Comparison of ENCODE assay signal across 10 mouse cellular contexts in genomic region chr2:153952897-153953296, GRCm38 (mm10). TPM values are rescaled to one million over a fixed set of nuclear protein-coding genes. Genes with fewer than 3 reads are reported as not detected.
DNase-seq lines count a peak whose midpoint lies in the region; ATAC-seq lines count a peak whose summit lies in the region.
"Had no signal": no experiment of that assay in that cellular context is flagged by ENCODE, and none has a peak within 500 bp of the region (broad histone marks: within the 10 kb centered on the region; RNA-seq: fewer than 3 reads in every experiment).

No protein-coding gene starts in this region.

- no peaks in the 10 kb centered on the region for H3K36me3 ChIP-seq in midbrain, embryonic 11.5 days (ENCODE audit: control insufficient read depth, insufficient read depth, low read length)
- no peaks in the 10 kb centered on the region for H3K36me3 ChIP-seq in midbrain, embryonic 16.5 days (ENCODE audit: control insufficient read depth, insufficient read depth, low read length)
- H3K36me3 ChIP-seq: heart, embryonic 13.5 days had no signal

- 30% methylated on average over 6 of the region's 6 CpGs for WGBS in midbrain, embryonic 11.5 days
- 31% methylated on average over 6 of the region's 6 CpGs for WGBS in midbrain, embryonic 16.5 days

- no peaks in the 10 kb centered on the region for H3K4me1 ChIP-seq in midbrain, embryonic 11.5 days (ENCODE audit: control insufficient read depth, insufficient read depth, low read length)
- H3K4me1 ChIP-seq in midbrain, embryonic 16.5 days (ENCODE audit: control insufficient read depth, insufficient read depth, low read length): no peaks in the 10 kb centered on the region
- H3K4me1 ChIP-seq: heart, embryonic 13.5 days had no signal

- H3K9ac ChIP-seq in midbrain, embryonic 11.5 days (ENCODE audit: low read length): no peak overlapping the region
- H3K9ac ChIP-seq in midbrain, embryonic 16.5 days (ENCODE audit: low read depth, low read length): no peak overlapping the region
- H3K9ac ChIP-seq: heart, embryonic 13.5 days had no signal

- ATAC-seq in midbrain, embryonic 11.5 days (ENCODE audit: low FRiP score): no peak
- no peak for ATAC-seq in midbrain, embryonic 16.5 days
- ATAC-seq in monocyte, adult 5-6 weeks (replicated peaks; ENCODE audit: insufficient number of reproducible peaks, low FRiP score, low TSS enrichment, poor library complexity, severe bottlenecking): no peak

- H3K27me3 ChIP-seq in midbrain, embryonic 11.5 days (ENCODE audit: control insufficient read depth, insufficient read depth, low read length): no peaks in the 10 kb centered on the region
- no peaks in the 10 kb centered on the region for H3K27me3 ChIP-seq in midbrain, embryonic 16.5 days (ENCODE audit: control insufficient read depth, insufficient read depth, low read depth, low read length)

- intact Hi-C loops in heart, postnatal 36 days (cut with DNase I): no loop called here
- intact Hi-C loops in left cerebral cortex, postnatal 25 days (cut with DNase I): loop anchor here (5.0 kb wide), 1 partner anchor 286 kb away; no protein-coding TSS in a partner anchor

- DNase-seq in midbrain, embryonic 11.5 days (ENCODE audit: low spot score, missing footprints): peak; percentile 97
- DNase-seq in R1 (ENCODE audit: low read depth, low spot score): peak; percentile 84
- peak; percentile 75 for DNase-seq in cerebellum, adult 8-10 months
- peak; percentile 36 to 61 for DNase-seq in heart, postnatal 36 days
- DNase-seq in left cerebral cortex, postnatal 25 days (ENCODE audit: low spot score in 2 of 2): peak; percentile 49 to 71
- peak; percentile 58 for DNase-seq in ovary, postnatal 36 days (ENCODE audit: low spot score)

- no peak overlapping the region for H3K4me2 ChIP-seq in midbrain, embryonic 11.5 days
- no peak overlapping the region for H3K4me2 ChIP-seq in midbrain, embryonic 16.5 days (ENCODE audit: low read length)
- H3K4me2 ChIP-seq: heart, embryonic 13.5 days had no signal

- no peaks in the 10 kb centered on the region for H3K9me3 ChIP-seq in midbrain, embryonic 11.5 days (ENCODE audit: control insufficient read depth, low read length)
- no peaks in the 10 kb centered on the region for H3K9me3 ChIP-seq in midbrain, embryonic 16.5 days (replicated peaks; ENCODE audit: control insufficient read depth, low read length, poor library complexity, severe bottlenecking)
- H3K9me3 ChIP-seq: heart, embryonic 13.5 days had no signal

- H3K4me3 ChIP-seq in midbrain, embryonic 11.5 days (ENCODE audit: low read depth, low read length): no peak overlapping the region
- no peak overlapping the region for H3K4me3 ChIP-seq in midbrain, embryonic 16.5 days (ENCODE audit: low read depth, low read length)
- H3K4me3 ChIP-seq: heart, embryonic 13.5 days had no signal

- H3K27ac ChIP-seq in midbrain, embryonic 11.5 days (ENCODE audit: low read depth, low read length): no peak overlapping the region
- no peak overlapping the region for H3K27ac ChIP-seq in midbrain, embryonic 16.5 days (ENCODE audit: low read length)
- H3K27ac ChIP-seq: heart, embryonic 13.5 days had no signal

RNA-seq across cellular contexts. Expression of gene Bpifb4, which starts 14.9 kb away (rescaled TPM):
- polyA plus RNA-seq in midbrain, embryonic 11.5 days (2014; fragmentation: Nextera tagmentation; extraction: Ambion mirVana): 0.18 TPM in 1 of 2 replicates, not detected in the other
- not detected in 2 replicates for polyA plus RNA-seq in midbrain, embryonic 16.5 days (2015; fragmentation: Nextera tagmentation; extraction: Ambion mirVana)
- total RNA-seq in heart, postnatal 36 days (2021): not detected
- total RNA-seq in left cerebral cortex, postnatal 25 days (2021): not detected
- not detected in 3 replicates for total RNA-seq in monocyte, adult 5-6 weeks (2017)
- polyA plus RNA-seq: heart, embryonic 13.5 days; neural tube, embryonic 14.5 days had no signal

RNA-seq across cellular contexts. Expression of gene Bpifa6, which starts 21.8 kb away (rescaled TPM):
- polyA plus RNA-seq in midbrain, embryonic 11.5 days (2014; fragmentation: Nextera tagmentation; extraction: Ambion mirVana): not detected in 2 replicates
- polyA plus RNA-seq in midbrain, embryonic 16.5 days (2015; fragmentation: Nextera tagmentation; extraction: Ambion mirVana): not detected in 2 replicates
- not detected for total RNA-seq in heart, postnatal 36 days (2021)
- total RNA-seq in left cerebral cortex, postnatal 25 days (2021): not detected
- not detected in 3 replicates for total RNA-seq in monocyte, adult 5-6 weeks (2017)
- polyA plus RNA-seq: heart, embryonic 13.5 days; neural tube, embryonic 14.5 days had no signal

RNA-seq across cellular contexts. Expression of gene Bpifb3, which starts 34.9 kb away (rescaled TPM):
- polyA plus RNA-seq in midbrain, embryonic 11.5 days (2014; fragmentation: Nextera tagmentation; extraction: Ambion mirVana): not detected in 2 replicates
- 0.11 TPM in 1 of 2 replicates, not detected in the other for polyA plus RNA-seq in midbrain, embryonic 16.5 days (2015; fragmentation: Nextera tagmentation; extraction: Ambion mirVana)
- not detected for total RNA-seq in heart, postnatal 36 days (2021)
- total RNA-seq in left cerebral cortex, postnatal 25 days (2021): not detected
- not detected in 3 replicates for total RNA-seq in monocyte, adult 5-6 weeks (2017)
- polyA plus RNA-seq: heart, embryonic 13.5 days; neural tube, embryonic 14.5 days had no signal

RNA-seq across cellular contexts. Expression of gene Bpifb6, which starts 52.7 kb away (rescaled TPM):
- polyA plus RNA-seq in midbrain, embryonic 11.5 days (2014; fragmentation: Nextera tagmentation; extraction: Ambion mirVana): not detected in 2 replicates
- not detected in 2 replicates for polyA plus RNA-seq in midbrain, embryonic 16.5 days (2015; fragmentation: Nextera tagmentation; extraction: Ambion mirVana)
- not detected for total RNA-seq in heart, postnatal 36 days (2021)
- total RNA-seq in left cerebral cortex, postnatal 25 days (2021): not detected
- total RNA-seq in monocyte, adult 5-6 weeks (2017): not detected in 3 replicates
- polyA plus RNA-seq: heart, embryonic 13.5 days; neural tube, embryonic 14.5 days had no signal

RNA-seq across cellular contexts. Expression of gene Bpifa2, which starts 55.2 kb away (rescaled TPM):
- polyA plus RNA-seq in midbrain, embryonic 11.5 days (2014; fragmentation: Nextera tagmentation; extraction: Ambion mirVana): not detected in 2 replicates
- polyA plus RNA-seq in midbrain, embryonic 16.5 days (2015; fragmentation: Nextera tagmentation; extraction: Ambion mirVana): not detected in 2 replicates
- not detected for total RNA-seq in heart, postnatal 36 days (2021)
- total RNA-seq in left cerebral cortex, postnatal 25 days (2021): not detected
- not detected in 3 replicates for total RNA-seq in monocyte, adult 5-6 weeks (2017)
- polyA plus RNA-seq: heart, embryonic 13.5 days; neural tube, embryonic 14.5 days had no signal
